Mouse (Mus musculus) frontal cortex, postnatal 14 days (tissue): ENCODE measurements at regions not wholly inside any gene's neighbourhood (a gene's known extent, or its start where the extent isn't known, plus 50 kb on each side); places are given as distances from the start of the nearest gene placed in this dataset.
"Not testable (repeated sequence)": the region's sequence is repeated elsewhere in the genome, so short reads cannot be mapped to it uniquely, and the experiment has no call there.

ENCODE experiments used
- DNase-seq, 2 experiments: peaks; one replicate each; pipeline ENCODE4 v3.0.0; 2022; ENCODE audit warnings: low spot score in 2 of 2

GRCm38 (mm10) chr10:19494461-19495105 lies 97.2 kb upstream of the Ifngr1 start:
- DNase-seq = no peak

- no peak for DNase-seq
Observed at GRCm38 (mm10) chr10:19498112-19498511, 93.6 kb upstream of the Ifngr1 start.

GRCm38 (mm10) chr10:19502874-19503273 lies 88.9 kb upstream of the Ifngr1 start:
- DNase-seq = no peak

GRCm38 (mm10) chr10:19503846-19504765 lies 87.6 kb upstream of the Ifngr1 start:
- no peak for DNase-seq

GRCm38 (mm10) chr10:19505174-19505573 lies 86.6 kb upstream of the Ifngr1 start:
- DNase-seq = no peak

- no peak for DNase-seq
Observed at GRCm38 (mm10) chr10:19505979-19506378, 85.8 kb upstream of the Ifngr1 start.

GRCm38 (mm10) chr10:19506434-19506833 lies 85.3 kb upstream of the Ifngr1 start:
- no peak for DNase-seq

- no peak for DNase-seq
Observed at GRCm38 (mm10) chr10:19508221-19508745, 83.5 kb upstream of the Ifngr1 start.

- DNase-seq = no peak
Observed at GRCm38 (mm10) chr10:19510047-19510446, 81.7 kb upstream of the Ifngr1 start.

GRCm38 (mm10) chr10:19514366-19514765 lies 77.4 kb upstream of the Ifngr1 start:
- DNase-seq = not testable (repeated sequence)

- DNase-seq = no peak
Observed at GRCm38 (mm10) chr10:19514837-19515236, 76.9 kb upstream of the Ifngr1 start.

- DNase-seq = no peak
Observed at GRCm38 (mm10) chr10:19516011-19516410, 75.7 kb upstream of the Ifngr1 start.

- DNase-seq = no peak
Observed at GRCm38 (mm10) chr10:19517093-19517492, 74.7 kb upstream of the Ifngr1 start.

- no peak for DNase-seq
Observed at GRCm38 (mm10) chr10:19518763-19519162, 73.0 kb upstream of the Ifngr1 start.

- DNase-seq = no peak
Observed at GRCm38 (mm10) chr10:19522198-19522597, 69.6 kb upstream of the Ifngr1 start.

- DNase-seq = no peak
Observed at GRCm38 (mm10) chr10:19525939-19526338, 65.8 kb upstream of the Ifngr1 start.

- no peak for DNase-seq
Observed at GRCm38 (mm10) chr10:19526353-19526752, 65.4 kb upstream of the Ifngr1 start.

- DNase-seq = no peak
Observed at GRCm38 (mm10) chr10:19529655-19530054, 62.1 kb upstream of the Ifngr1 start.

- no peak for DNase-seq
Observed at GRCm38 (mm10) chr10:19530056-19530455, 61.7 kb upstream of the Ifngr1 start.

- DNase-seq = no peak
Observed at GRCm38 (mm10) chr10:19531452-19531851, 60.3 kb upstream of the Ifngr1 start.

GRCm38 (mm10) chr10:19532790-19533189 lies 59.0 kb upstream of the Ifngr1 start:
- no peak for DNase-seq

GRCm38 (mm10) chr10:19533846-19534245 lies 57.9 kb upstream of the Ifngr1 start:
- no peak for DNase-seq
